In genomic region chr1:138157008-138157407, GRCm38 (mm10) we compare ENCODE assay signal across 20 mouse cellular contexts. TPM values are rescaled to one million over a fixed set of nuclear protein-coding genes. Genes with fewer than 3 reads are reported as not detected.
DNase-seq lines count a peak whose midpoint lies in the region; ATAC-seq lines count a peak whose summit lies in the region.
"Had no signal": no experiment of that assay in that cellular context is flagged by ENCODE, and none has a peak within 500 bp of the region (broad histone marks: within the 10 kb centered on the region; RNA-seq: fewer than 3 reads in every experiment).

No protein-coding gene starts in this region.

- WGBS in hindbrain, embryonic 13.5 days, result 85% methylated on average over 3 of the region's 3 CpGs

- DNase-seq in CD8-positive naive resting alpha-beta T cell, adult 2 months (ENCODE audit: low read depth in 2 of 2, low spot score in 2 of 2), result peak; percentile 52 to 62
- DNase-seq in thymus, postnatal 0 days (ENCODE audit: low spot score), result peak; percentile 85
- no peak for DNase-seq in testis, postnatal 10 days (ENCODE audit: low spot score)
- DNase-seq in kidney, postnatal 36 days, result no peak
- no peak for DNase-seq in cerebellum, adult 9-11 months
- DNase-seq: adrenal gland, adult 8-10 months; cerebellum, adult 8-10 months; gastrocnemius, adult 2 months; right cerebral cortex, postnatal 14 days had no signal

- peak; percentile 56 for ATAC-seq in inflammation-experienced regulatory T-cells, adult 6 months
- ATAC-seq in hindbrain, embryonic 13.5 days (ENCODE audit: low FRiP score), result no peak
- ATAC-seq: forebrain, embryonic 14.5 days; hindbrain, embryonic 16.5 days; intestine, postnatal 0 days had no signal

- H3K27me3 ChIP-seq in hindbrain, embryonic 13.5 days, result no peaks in the 10 kb centered on the region
- H3K27me3 ChIP-seq: embryonic facial prominence, embryonic 15.5 days; heart, embryonic 15.5 days; kidney, embryonic 15.5 days; neural tube, embryonic 12.5 days had no signal

- no peaks in the 10 kb centered on the region for H3K9me3 ChIP-seq in hindbrain, embryonic 13.5 days
- H3K9me3 ChIP-seq: embryonic facial prominence, embryonic 15.5 days; heart, embryonic 15.5 days; kidney, embryonic 15.5 days; midbrain, embryonic 10.5 days; neural tube, embryonic 12.5 days had no signal

- H3K36me3 ChIP-seq in hindbrain, embryonic 13.5 days, result no peaks in the 10 kb centered on the region
- H3K36me3 ChIP-seq: embryonic facial prominence, embryonic 15.5 days; heart, embryonic 15.5 days; kidney, embryonic 15.5 days; midbrain, embryonic 10.5 days; neural tube, embryonic 12.5 days had no signal

- H3K4me2 ChIP-seq in hindbrain, embryonic 13.5 days, result no peak overlapping the region
- H3K4me2 ChIP-seq: embryonic facial prominence, embryonic 15.5 days; heart, embryonic 15.5 days; kidney, embryonic 15.5 days; neural tube, embryonic 12.5 days had no signal

- no peak overlapping the region for H3K4me3 ChIP-seq in hindbrain, embryonic 13.5 days
- H3K4me3 ChIP-seq: embryonic facial prominence, embryonic 15.5 days; gastrocnemius, adult 2 months; heart, embryonic 15.5 days; kidney, embryonic 15.5 days; midbrain, embryonic 10.5 days; neural tube, embryonic 12.5 days had no signal

- no peak overlapping the region for H3K27ac ChIP-seq in hindbrain, embryonic 13.5 days
- H3K27ac ChIP-seq: embryonic facial prominence, embryonic 15.5 days; gastrocnemius, adult 2 months; heart, embryonic 15.5 days; kidney, embryonic 15.5 days; midbrain, embryonic 10.5 days; neural tube, embryonic 12.5 days; stomach, postnatal 0 days had no signal

- H3K4me1 ChIP-seq in hindbrain, embryonic 13.5 days (replicated peaks), result no peaks in the 10 kb centered on the region
- H3K4me1 ChIP-seq: heart, embryonic 15.5 days; kidney, embryonic 15.5 days; midbrain, embryonic 10.5 days; neural tube, embryonic 12.5 days had no signal

- H3K9ac ChIP-seq in hindbrain, embryonic 13.5 days, result no peak overlapping the region
- H3K9ac ChIP-seq: embryonic facial prominence, embryonic 15.5 days; heart, embryonic 15.5 days; kidney, embryonic 15.5 days; neural tube, embryonic 12.5 days had no signal

RNA-seq across cellular contexts. Expression of gene Ptprc, which starts 18.5 kb away (rescaled TPM):
- 1,000 to 10,000 TPM; 1,312 to 1,433 (median 1,346) TPM for polyA plus RNA-seq in inflammation-experienced regulatory T-cells, adult 6 months (2017; shearing (Covaris generic))
- 408 and 445 TPM in 2 replicates for polyA plus RNA-seq in thymus, postnatal 0 days (2015; fragmentation: Nextera tagmentation; extraction: Ambion mirVana)
- polyA plus RNA-seq in hindbrain, embryonic 13.5 days (2015; fragmentation: Nextera tagmentation; extraction: Ambion mirVana), result 0.88 and 1.1 TPM in 2 replicates

Comparison
In these comparisons a context has a peak if more than half of its experiments do, and no peak if none do; other contexts are left out.
1. DNase-seq: peak in CD8-positive naive resting alpha-beta T cell, adult 2 months (2 of 2) and thymus, postnatal 0 days (single experiment); none in testis, postnatal 10 days (single experiment), kidney, postnatal 36 days (0 of 2) and cerebellum, adult 9-11 months (single experiment).
2. RNA of gene Ptprc, which starts 18.5 kb away (polyA plus RNA-seq): 1,312 to 1,433 TPM in inflammation-experienced regulatory T-cells, adult 6 months and 408 to 445 TPM in thymus, postnatal 0 days; 0.88 to 1.1 TPM in hindbrain, embryonic 13.5 days; every median in the first group is over 100 times any median in the second.